Mouse (Mus musculus) hindbrain, embryonic 16.5 days (tissue): ENCODE measurements around the gene 2010106E10Rik. TPM values are rescaled to one million over a fixed set of nuclear protein-coding genes. Genes with fewer than 3 reads are reported as not detected.
A peak's percentile ranks its signal among the peaks of the same experiment; 100 is the strongest.

ENCODE experiments used
- ATAC-seq: fragments of 200-750 bp; cut with Nextera tagmentation; 2 replicates; pipeline ENCODE4 v1.8.0; 2017; ENCODE audit warnings: moderate TSS enrichment, moderate library complexity
- H3K27ac ChIP-seq: fragments of 300-500 bp; sonication (generic); 2 replicates; pipeline ENCODE4 v1.5.1; 2014; ENCODE audit warnings: low read depth, mild to moderate bottlenecking, control low read depth, low read length, moderate library complexity
- H3K27me3 ChIP-seq: fragments of 300-500 bp; sonication (generic); replicated peaks from 2 replicates; pipeline ENCODE4 v1.6.1; 2014; ENCODE audit warnings: low read length; ENCODE audit not compliant: control insufficient read depth, insufficient read depth
- H3K36me3 ChIP-seq: fragments of 300-500 bp; sonication (generic); 2 replicates; pipeline ENCODE4 v1.6.1; 2014; ENCODE audit warnings: mild to moderate bottlenecking, low read length, moderate library complexity, mixed read lengths; ENCODE audit not compliant: control insufficient read depth, insufficient read depth
- H3K4me1 ChIP-seq: fragments of 300-500 bp; sonication (generic); 2 replicates; pipeline ENCODE4 v1.6.1; 2014; ENCODE audit warnings: low read depth, low read length; ENCODE audit not compliant: control insufficient read depth, insufficient read depth
- H3K4me2 ChIP-seq: fragments of 300-500 bp; sonication (generic); 2 replicates; pipeline ENCODE4 v1.6.1; 2014; ENCODE audit warnings: mild to moderate bottlenecking, low read length, control low read depth, moderate library complexity
- H3K4me3 ChIP-seq: fragments of 300-500 bp; sonication (generic); 2 replicates; pipeline ENCODE4 v1.5.1; 2014; ENCODE audit warnings: mild to moderate bottlenecking, low read length, control low read depth, moderate library complexity
- H3K9ac ChIP-seq: fragments of 300-500 bp; sonication (generic); 2 replicates; pipeline ENCODE4 v1.6.1; 2014; ENCODE audit warnings: low read depth, mild to moderate bottlenecking, control low read depth, low read length, moderate library complexity
- H3K9me3 ChIP-seq: fragments of 300-500 bp; sonication (generic); 2 replicates; pipeline ENCODE4 v1.6.1; 2014; ENCODE audit warnings: mild to moderate bottlenecking, low read length, moderate library complexity; ENCODE audit not compliant: control insufficient read depth
- WGBS: fragments of 180-500 bp; shearing (Covaris S2); extraction: QIAGEN DNeasy Blood & Tissue Kit; methylation state at CpG from one replicate; pipeline ENCODE4 v1.1.7; 2014; 5-methylcytosine and 5-hydroxymethylcytosine counted together
- polyA plus RNA-seq: library from polyadenylated mRNA; unstranded; fragments of >200 nt; fragmentation: Nextera tagmentation; extraction: Ambion mirVana; gene quantifications from 2 replicates; pipeline ENCODE4 v1.2.1, GENCODE M21; 2015

2010106E10Rik gene
- not detected in 2 replicates for polyA plus RNA-seq

DNA sequence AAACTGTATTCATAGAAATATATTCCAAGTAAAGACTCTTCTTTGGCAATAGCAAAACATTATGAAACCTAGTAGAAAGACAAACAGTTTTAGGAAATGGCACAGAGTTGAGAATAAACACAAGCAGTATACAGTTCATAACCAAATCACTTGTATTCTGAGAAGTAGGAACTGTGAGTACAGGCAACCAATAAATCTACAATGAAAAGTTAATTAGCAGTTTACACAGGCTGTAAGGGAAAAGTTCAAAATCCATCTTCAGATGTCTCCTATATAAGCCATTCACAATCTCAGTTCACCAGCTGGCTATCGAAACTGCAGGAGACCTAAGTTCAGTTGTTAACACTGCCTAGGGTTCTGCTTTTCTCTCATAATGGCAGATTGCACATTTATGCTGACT, at the start of gene 2010106E10Rik:
Gene 2010106E10Rik (plus strand): TSS at position 301 of the 400 bp plus-strand sequence.
- Histone ChIP-seq H3K4me2 (no peak within 1 kb of the TSS), H3K9me3 (no peaks in the 10 kb centered on the region), H3K36me3 (no peaks in the 10 kb centered on the region), H3K4me1 (no peaks in the 10 kb centered on the region), H3K27ac (no peak within 1 kb of the TSS), H3K4me3 (no peak within 1 kb of the TSS), H3K27me3 (no peaks in the 10 kb centered on the region), H3K9ac (no peak within 1 kb of the TSS)
- no peak for ATAC-seq
- 88% methylated on average over 1 of the region's 1 CpGs for WGBS

DNA sequence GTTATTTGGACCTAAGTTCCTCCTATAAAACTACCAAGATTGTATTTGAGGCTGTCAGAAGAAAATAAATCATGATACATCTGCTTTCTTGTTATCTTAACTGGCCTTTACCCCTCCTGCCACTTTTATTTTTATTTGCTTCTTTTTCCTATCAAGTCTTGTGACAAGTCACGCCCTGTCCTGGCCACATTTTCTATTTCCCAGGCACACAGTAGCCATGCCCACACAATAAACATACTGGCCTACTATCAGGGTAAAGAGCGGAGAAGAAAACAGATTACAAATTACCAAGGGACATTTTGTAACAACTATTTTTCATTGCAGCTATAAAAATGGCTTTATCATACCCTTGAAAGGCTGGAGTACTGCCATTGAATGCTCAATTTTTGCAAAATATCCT, 10.6 kb downstream of the 2010106E10Rik start:
- no peak for ATAC-seq
- H3K27ac ChIP-seq: no peak overlapping the region
- WGBS: 81% methylated on average over 2 of the region's 2 CpGs

GRCm38 (mm10) chrX:112524755-112525154, 29.7 kb downstream of the 2010106E10Rik start:
- Histone ChIP-seq H3K36me3 (no peaks in the 10 kb centered on the region), H3K27me3 (no peaks in the 10 kb centered on the region), H3K9me3 (no peaks in the 10 kb centered on the region), H3K9ac (no peak overlapping the region), H3K4me1 (no peaks in the 10 kb centered on the region), H3K4me3 (no peak overlapping the region), H3K4me2 (no peak overlapping the region), H3K27ac (no peak overlapping the region)
- 0 out of 2 replicates have a peak, but pooled peaks have one; percentile 56 for ATAC-seq
- WGBS: 75% methylated on average over 1 of the region's 1 CpGs

More for the DNA sequence above, 10.6 kb downstream of the 2010106E10Rik start:
- no peak overlapping the region for H3K4me3 ChIP-seq
- H3K9me3 ChIP-seq: no peaks in the 10 kb centered on the region
- H3K9ac ChIP-seq: no peak overlapping the region
- H3K4me2 ChIP-seq: no peak overlapping the region
- H3K4me1 ChIP-seq: no peaks in the 10 kb centered on the region
- no peaks in the 10 kb centered on the region for H3K27me3 ChIP-seq
- no peaks in the 10 kb centered on the region for H3K36me3 ChIP-seq

DNA sequence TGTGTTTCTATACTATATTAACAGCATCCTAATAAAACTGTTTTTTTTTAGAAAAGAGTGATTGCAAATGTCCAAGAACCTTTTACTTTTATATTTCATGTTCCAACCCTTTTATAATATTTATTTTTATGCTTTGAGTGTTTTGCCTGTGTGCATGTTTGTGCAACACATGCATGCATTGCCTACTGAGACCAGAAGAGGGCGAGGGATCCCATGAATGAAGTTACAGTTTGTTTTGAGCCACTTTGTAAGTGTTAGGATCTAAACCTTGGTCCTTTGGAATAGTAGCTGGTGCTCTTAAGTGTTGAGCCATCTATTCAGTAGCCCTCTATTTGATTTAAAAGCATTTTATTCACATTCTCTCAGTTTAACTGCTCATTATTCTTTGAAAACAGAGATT, 48.0 kb downstream of the 2010106E10Rik start:
- H3K4me2 ChIP-seq: no peak overlapping the region
- ATAC-seq: no peak
- H3K27me3 ChIP-seq: no peaks in the 10 kb centered on the region
- WGBS: 50% methylated on average over 1 of the region's 1 CpGs
- no peak overlapping the region for H3K27ac ChIP-seq
- H3K4me3 ChIP-seq: no peak overlapping the region
- H3K4me1 ChIP-seq: no peaks in the 10 kb centered on the region
- H3K36me3 ChIP-seq: no peaks in the 10 kb centered on the region
- H3K9ac ChIP-seq: no peak overlapping the region
- no peaks in the 10 kb centered on the region for H3K9me3 ChIP-seq

DNA sequence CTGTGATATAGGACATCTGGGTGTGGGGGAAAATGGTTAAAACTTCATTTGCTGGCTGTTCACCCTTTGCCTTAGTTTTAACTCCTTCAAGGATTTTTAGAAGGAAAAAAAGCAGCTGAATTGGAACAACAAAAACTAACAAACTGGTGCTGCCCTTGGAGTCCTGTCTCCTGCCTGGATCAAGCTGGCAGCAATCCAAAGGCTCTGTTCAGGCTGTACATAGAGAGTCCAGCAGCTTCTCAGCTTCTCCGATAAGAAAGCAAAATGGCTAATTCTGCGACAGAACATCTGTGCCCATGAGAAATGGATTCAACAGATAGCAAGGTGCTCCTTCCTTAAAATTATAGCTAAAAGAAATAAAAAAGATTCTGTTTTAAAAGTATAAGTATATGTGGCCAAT, 72.6 kb downstream of the 2010106E10Rik start:
- Histone ChIP-seq H3K27ac (no peak overlapping the region), H3K36me3 (no peaks in the 10 kb centered on the region), H3K9ac (no peak overlapping the region), H3K27me3 (no peaks in the 10 kb centered on the region), H3K4me2 (no peak overlapping the region), H3K4me1 (no peaks in the 10 kb centered on the region), H3K4me3 (no peak overlapping the region), H3K9me3 (no peaks in the 10 kb centered on the region)
- 55% methylated on average over 2 of the region's 2 CpGs for WGBS
- no peak for ATAC-seq

DNA sequence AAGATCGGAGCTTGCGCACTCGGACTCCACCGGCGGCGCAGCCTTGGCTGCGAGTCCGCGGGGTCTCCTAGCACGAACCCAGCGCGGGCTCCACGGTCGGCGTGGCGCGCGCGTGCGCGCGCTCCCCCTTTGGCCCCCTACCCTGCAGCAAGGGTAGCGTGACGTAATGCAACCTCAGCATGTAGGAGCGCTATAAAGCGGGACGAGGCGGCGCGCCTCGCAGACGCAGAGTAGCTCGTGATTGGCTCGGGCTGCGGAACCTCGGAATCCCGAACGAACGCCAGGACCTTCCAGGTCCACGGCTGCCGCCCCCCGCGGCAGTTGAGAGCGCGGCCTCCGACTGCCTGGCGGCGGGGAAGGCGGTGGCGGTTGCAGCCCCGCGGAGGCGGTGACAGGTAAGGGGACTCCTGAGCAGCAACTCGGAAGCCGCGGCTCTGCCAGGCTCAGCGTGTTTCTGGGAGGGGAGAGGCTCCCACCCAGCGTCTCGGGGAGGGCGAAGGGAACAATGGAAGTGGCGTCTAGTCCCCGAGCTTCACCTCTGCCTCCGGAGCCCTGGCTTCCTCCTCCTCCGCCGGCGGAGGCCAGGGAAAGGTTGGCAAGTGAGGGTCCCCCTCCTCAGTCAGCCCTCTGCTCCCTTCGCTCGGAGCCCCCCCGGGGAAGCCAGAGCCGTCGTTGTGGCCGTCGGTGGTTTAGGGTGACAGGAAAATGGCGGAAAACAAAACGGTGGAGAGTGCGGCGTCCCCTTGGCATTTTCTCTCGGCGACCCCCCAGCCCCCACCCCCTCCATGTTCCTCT, 105.6 kb downstream of the 2010106E10Rik start, which contains the start of gene Zfp711:
Gene Zfp711 (plus strand): TSS at position 16 of the 795 bp plus-strand sequence.
- WGBS: 23% methylated on average over 70 of the region's 79 CpGs
- no peaks in the 10 kb centered on the region for H3K9me3 ChIP-seq
- H3K27me3 ChIP-seq: no peaks in the 10 kb centered on the region
- peak within 1 kb of the TSS; percentile 83 for H3K27ac ChIP-seq
- peak within 1 kb of the TSS; percentile 65 for H3K4me3 ChIP-seq
- peak within 1 kb of the TSS; percentile 50 for H3K4me2 ChIP-seq
- no peaks in the 10 kb centered on the region for H3K36me3 ChIP-seq
- no peaks in the 10 kb centered on the region for H3K4me1 ChIP-seq
- peak; percentile 97 for ATAC-seq
- peak within 1 kb of the TSS; percentile 83 for H3K9ac ChIP-seq

DNA sequence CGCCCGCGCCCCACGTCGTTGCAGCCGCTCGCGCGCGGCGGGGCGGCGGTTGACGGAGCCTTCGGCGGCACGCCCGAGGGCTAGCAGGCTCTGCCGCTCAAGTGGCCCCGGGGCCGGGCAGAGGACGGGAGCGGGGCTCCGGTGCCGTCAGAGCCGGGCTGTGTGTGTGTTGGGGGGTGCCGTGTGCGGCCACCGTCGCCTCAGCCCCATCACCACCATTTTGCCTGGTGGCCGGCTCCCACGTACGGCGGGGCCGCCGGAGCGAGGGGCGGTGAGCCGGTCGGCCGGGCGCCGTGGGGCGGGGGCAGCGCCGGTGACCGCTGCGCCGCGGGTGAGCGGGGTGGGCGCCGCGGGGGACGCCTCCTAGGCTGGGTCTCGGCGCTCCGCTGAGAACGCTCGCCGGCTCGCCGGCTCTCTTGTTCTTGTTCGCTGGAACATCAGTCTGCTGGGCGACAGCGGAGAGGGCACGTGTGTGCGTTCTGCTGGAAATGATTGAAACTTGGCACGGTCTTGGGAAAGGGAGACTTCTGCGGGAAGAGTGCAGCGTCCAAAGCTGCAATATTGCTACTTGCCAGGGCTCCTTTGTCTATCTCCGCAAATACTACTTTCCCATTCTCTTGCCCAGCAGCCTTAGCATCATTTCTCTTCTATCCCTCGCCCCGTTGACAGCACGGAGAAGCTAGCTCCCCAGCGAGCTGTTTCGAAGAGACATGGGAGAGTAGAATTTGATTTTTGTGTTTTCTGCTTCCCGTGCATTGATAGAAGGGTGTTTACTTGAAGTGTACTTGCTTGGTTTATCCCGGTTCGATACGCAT, 106.4 kb downstream of the 2010106E10Rik start:
- WGBS: 18% methylated on average over 59 of the region's 81 CpGs
- H3K4me2 ChIP-seq: peak overlapping the region; percentile 50
- H3K4me3 ChIP-seq: peak overlapping the region; percentile 65
- H3K27me3 ChIP-seq: no peaks in the 10 kb centered on the region
- no peaks in the 10 kb centered on the region for H3K4me1 ChIP-seq
- peak overlapping the region; percentile 83 for H3K9ac ChIP-seq
- H3K36me3 ChIP-seq: no peaks in the 10 kb centered on the region
- ATAC-seq: peak; percentile 70
- no peaks in the 10 kb centered on the region for H3K9me3 ChIP-seq
- H3K27ac ChIP-seq: peak overlapping the region; percentile 83
